Mouse (Mus musculus): ENCODE data around the gene Coq2.

Coq2 gene

DNA sequence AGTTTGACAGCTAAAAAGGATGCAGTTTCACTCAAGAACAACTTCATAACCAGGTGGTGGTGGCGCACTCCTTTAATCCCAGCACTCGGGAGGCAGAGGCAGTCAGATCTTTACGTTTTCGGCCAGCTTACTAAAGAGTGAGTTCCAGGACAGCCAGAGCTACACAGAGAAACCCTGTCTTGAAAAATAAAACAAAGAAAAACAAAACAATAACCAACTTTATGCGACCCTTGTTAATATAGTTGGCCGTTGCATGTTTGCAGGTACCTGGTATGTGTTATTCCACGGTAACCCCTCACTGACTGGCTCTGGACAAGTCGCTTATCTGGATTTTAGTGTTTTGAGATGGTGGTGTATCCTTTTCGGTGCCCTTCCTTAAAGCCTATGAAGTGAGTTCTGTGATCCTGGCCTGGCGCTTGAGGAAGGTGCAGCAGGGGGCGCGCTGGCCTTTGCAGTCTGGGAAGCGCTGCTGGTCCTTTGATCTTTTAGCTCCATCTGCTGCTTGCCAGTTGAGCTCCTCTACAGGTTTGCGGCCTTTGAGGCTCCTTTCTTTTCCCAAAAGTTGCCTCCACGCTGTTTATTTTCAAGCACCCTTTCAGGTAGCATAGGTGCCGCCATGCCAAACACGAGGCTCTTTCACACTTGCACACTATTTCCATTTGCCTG lies at the start of gene Coq2:
Gene Coq2, minus strand, starts transcription at position 430 of the 666 bp plus-strand sequence.
- DNase-seq: peak; percentile 79

DNA sequence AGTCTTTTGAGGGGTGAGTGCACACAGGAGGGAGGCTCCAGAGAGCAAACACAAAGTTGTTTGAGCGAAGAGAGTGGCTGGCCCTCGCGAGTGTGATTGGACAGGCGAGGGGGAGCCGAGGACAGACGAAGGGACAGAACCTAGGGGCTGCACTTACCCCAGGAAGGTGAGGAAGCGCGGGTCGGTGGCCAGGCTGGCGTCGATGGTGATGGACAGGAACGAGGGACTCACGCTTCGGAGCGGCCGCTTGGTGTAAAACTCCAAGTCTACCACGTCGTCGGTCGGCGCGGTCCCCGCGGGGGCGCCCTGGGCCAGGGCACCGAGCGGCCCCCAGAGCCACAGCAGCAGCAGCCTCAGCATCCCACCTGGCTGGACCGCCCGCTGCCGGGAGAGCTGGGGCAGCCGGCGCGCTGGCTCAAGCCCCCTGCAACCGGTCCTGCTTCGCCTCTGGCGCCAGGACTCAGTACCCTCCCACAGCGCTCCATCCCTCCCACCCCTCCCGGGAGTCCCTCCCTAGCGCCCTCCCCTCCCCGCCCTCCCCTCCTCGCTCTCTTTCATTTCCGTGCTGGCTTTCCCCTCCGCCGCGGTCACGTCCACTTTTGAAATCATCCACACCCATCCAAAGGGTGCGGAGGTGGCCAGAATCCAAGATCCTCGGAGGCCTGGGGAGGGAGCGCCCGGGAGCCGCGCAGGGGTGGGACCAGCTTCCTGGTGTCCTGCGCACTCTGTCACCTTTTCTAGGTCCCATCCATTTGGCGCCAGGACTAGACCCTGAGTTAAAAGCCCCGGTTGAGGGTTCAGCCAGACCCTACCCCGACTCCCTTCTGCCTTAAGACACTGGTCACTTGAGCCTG lies 44.5 kb upstream of the Coq2 start, which contains the start of gene Hpse:
Gene Hpse, minus strand, starts transcription at position 482 of the 854 bp plus-strand sequence.
- DNase-seq: no peak

DNA sequence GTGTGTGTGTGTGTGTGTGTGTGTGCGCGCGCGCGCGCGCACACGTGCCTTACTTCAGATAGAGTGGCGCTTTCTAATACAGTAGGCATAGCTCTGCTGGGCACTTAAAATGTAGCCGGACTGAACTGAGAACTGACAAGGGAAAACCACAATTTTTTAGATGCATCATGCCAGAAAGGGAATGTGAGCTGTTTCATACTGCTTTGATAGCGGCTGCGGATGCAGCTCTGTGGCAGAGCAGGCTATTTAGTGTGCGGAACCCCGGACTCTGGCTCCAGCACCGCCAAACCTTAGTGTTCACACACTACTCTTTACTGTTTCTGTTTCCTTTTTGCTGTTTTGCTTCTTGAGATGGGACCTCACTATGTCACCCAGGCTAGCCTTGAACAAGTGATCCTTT lies 41.8 kb upstream of the Coq2 start:
- no peak for DNase-seq

DNA sequence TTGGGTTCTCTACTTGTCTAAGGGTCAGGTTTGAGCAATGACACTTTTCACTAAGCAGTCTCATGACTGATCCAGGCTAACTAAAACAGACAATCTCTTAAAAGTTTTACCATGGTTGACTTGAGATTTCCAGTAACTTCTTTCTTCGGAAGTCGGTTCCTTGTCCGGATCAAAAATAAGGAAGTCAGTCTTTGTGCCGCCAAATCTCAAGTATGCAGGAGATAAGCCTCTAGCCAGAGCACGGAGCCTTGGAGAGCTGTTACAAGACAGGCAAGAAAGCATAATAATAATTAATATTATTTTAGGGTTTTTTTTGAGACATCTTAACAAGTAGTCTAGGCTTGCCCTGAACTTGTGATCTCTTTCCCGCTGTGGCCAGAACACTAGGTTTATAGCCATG lies 36.3 kb upstream of the Coq2 start:
- DNase-seq: no peak

DNA sequence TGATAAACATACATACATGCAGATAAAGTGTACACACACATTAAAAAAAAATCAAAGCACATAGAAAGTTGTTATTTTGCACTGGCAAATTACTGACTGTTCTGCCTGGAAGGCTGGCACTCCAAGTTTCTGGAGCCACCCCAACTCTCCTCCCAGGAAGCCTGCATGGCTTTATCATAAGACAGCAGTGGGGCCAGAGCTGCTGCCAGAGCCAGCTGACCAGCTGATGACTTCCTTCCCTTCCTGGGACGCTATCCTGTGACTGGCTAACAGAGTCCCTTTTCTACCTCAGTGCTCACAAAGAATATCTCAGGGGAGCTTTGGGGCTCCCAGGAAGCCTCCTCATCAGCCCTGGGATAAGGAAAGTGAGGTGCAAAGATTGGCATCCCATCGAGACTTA lies 35.1 kb upstream of the Coq2 start:
- no peak for DNase-seq

DNA sequence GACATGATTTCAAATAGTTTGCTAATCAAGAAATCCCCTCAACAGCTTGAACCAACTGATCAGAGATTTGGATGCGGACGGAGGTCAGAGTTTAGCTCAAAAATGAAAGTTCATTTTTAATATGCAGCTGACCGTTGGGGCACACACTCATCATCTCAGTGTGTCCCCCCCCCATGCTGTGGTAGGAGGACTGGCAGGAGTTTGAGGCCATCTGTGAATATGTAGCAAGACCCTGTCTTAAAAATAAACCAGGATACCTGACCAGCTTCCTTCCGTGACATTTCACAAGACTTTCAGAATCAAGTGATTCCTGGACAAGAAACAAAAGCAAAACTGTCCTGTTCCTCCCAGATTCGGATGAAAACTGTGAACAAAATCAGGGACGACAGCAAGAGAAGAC lies 34.1 kb upstream of the Coq2 start:
- no peak for DNase-seq

DNA sequence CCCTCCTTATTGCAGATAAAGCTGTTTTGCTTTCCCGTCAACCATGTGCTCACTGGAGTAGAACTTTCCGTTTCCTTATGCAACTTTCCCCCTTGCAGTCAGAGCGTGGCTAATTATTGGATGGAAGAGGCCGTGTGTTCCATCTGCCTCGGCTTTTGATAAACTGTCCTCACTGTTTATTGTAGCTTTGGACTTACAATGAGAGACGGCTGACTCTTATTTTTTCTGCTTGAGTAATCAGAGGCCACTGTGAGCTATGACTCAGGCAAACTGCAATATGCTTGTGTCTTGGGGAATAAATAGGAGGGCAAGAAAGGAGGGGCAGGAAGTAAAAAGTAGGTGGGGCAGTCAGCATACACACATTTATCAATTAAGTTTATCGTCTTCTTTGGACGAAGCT lies 31.7 kb upstream of the Coq2 start:
- no peak for DNase-seq

DNA sequence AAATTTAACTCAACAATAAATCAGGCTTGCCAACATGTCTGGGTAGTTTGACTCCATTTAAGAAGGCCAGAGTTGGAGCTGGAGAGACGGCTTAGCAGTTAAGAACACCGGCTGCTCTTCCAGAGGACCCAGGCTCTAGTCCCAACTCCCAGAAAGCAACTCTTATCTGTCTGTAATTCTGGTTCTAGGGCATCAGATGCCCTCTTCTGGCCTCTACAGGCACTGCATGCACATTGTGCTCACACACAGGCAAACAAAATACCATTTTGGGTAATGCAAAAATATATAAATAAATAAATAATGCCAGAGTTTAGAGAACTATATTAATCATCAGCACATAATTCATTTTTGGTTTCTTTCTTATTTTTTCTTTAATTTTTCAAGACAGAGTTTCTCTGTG lies 29.3 kb upstream of the Coq2 start:
- no peak for DNase-seq

DNA sequence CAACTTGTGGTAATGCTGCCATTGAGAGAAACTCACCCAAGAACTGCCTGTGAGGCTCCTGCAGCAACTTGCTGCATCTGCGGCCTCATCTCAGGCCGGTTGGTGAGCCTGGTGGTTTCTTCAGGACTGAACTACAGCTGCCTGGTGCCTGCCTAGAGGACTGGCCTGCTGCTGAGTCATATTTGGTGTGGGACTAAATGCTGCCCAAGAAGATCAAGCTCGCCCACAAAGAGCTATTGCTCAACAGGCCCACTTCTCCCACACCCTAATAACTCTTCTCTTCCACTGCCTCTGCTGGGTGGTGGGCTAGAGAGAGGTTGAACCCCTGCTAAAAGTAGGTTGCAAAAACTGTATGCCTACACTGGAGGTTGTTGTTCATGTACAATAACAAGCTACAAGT lies 27.4 kb upstream of the Coq2 start:
- DNase-seq: no peak

DNA sequence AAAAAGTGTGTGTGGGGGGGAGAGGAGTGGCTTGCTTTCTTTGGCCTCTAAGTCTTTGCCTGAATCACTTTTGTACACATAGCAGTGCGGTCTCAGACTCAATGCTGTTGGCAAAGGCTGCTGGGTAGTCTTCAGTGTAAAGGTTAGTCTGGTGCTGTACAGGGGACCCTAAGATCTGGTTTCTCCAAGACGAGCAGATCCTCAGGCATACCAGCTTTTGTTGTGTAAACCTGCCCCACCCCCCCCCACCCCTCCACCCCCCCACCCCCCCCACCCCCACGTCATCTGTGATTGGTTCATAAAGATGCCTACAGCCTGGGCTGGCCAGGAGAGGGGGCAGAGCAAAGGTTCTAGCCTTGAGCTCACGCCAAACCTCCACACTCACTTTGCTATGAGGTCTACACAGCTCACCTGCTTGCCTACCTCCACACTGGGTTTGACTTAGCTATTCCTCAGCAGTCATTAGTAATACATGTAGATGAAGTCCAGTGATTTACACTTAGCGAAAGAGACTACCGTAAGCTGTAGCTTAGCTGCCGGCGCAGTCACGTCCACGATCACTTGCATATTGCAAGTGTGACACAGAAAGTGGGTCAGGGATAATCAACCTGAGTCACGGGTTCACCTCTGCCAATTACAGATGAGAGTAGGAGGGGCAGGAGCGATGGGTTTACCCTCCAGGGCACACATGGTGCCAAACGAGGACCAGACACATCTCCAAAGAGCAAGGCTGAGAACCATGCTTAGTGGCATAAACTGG lies 26.1 kb upstream of the Coq2 start:
- no peak for DNase-seq

DNA sequence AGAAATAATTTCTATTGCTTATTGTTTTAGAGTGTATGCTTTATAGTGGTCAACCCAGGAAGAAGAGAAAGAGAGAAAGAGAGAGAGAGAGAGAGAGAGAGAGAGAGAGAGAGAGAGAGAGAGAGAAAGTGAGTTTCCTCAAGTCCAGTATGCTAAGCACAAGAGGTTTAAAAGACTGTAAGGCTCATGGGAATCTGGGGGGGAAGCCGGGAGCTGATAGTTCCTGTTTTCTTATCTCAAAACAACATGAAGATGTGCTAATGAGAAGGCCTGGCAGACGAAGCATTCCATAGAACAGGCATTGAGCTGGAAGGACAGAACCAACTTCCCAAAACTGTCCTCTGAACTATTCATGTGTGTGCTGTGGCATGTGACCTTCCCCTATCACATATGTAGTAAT lies 22.9 kb upstream of the Coq2 start:
- no peak for DNase-seq

DNA sequence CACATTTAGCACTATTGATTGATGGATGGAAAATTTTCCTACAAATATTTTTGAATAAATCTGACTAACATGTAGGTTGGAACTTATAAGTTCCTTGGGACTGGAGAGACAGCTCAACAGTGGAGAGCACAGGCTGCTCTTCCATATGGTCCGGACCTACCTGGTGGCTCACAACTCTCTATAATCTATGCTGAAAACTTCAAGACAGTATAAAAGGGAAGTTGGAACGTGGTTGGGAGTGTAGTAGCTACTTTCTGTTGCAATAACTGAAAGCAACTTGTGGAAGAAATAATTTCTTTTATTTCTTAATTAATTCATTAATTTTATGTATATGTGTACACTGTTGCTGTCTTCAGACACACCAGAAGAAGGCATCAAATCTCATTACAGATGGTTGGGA lies 22.5 kb upstream of the Coq2 start:
- DNase-seq: no peak

DNA sequence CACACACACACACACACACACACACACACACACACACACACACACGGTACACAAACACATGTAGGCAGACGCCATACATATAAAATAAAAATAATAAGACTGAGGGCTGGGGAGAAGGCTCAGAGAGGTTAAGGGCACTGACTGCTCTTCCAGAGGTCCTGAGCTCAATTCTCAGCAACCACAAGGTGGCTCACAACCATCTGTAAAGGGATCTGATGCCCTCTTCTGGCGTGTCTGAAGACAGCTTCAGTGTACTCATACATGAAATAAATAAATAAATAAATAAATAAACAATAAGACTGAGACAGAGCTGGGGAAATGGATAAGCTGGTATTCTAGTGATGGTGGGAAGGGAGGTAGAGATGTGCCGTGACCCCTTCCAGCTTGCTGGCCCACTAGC lies 10.7 kb upstream of the Coq2 start:
- DNase-seq: no peak

DNA sequence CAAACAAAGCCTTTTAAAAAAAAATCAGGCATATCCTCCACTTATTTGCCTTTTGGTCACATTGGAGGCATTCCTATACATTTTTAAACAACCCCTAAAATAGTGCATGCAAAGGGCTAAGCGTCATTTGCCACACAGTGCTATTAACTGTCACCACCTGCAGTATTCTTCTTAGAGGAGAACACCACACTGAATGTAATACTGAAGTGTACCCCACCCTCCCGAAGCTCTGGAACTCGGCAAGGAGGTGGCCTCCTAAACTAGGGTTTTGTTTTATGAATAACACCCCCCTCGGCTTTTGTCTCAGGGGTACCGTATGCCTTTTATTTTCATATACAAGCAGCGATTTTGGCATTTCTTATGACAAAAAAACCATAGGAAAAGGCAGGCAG lies 5.6 kb upstream of the Coq2 start:
- no peak for DNase-seq

DNA sequence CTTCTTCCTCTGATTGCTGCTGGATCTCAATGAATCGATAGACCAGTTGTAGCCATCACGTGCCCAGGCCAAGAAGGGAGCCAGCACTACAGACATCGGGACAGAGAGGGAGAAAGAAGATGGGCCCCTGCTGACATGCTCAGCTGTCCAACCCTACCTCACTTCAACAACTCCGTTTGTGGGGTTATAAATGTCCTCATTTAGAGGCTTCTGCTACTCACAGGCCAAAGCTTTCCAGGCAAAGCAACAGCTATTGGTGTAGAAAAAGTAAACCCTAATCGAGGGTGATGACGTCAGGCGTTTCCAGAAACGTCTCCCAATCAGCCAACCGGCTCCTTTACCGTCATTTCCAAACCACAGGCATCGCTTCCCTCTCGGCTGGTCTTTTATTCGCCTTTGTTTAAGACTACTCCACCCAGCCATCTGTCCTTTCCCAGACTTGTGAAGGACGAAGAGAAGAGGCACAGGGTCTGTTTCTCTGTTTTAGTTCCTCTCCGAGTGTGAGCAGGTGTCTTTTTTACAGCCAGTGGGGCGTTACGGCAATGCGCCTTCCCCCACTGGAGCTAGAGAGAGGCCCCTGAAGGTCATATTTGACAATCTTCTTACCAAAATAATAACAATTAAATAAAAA lies 5.1 kb upstream of the Coq2 start:
- no peak for DNase-seq

DNA sequence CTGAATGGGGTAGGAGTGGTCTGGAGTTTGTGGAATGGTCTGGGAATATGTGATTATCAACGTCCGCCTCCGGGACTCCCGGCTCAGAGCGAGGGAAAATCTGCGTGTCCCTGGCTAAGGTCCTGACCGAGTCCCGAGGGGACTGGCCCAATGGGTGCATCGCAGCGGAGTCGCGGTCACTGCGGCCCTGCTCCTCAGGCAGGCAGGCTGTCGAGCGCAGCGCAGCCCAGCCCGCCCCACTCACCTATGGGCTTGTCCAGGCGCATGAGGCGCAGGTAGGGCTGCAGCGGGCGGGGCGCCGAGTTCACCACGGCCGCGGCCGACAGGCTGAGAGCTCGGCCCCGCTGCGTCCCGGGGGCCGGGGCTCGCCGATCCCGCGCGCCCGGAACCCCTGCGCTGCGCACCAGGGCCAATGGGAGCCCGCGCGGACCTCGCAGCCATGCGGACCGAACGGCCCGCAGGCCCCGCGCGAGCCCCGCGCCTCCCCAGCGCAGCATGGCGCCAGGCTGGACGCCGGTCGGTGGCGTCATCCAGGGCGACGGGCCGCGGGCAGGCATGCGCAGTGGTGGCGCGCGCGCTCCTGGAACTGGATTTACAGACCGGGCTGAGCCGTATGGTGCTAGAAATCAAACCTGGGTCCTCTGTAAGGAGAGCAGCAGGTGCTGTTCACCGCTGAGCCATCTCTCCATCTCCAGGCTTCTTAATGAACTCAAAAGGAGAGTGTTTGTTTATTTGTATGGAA lies 1.0 kb downstream of the Coq2 start:
- DNase-seq: peak; percentile 82

DNA sequence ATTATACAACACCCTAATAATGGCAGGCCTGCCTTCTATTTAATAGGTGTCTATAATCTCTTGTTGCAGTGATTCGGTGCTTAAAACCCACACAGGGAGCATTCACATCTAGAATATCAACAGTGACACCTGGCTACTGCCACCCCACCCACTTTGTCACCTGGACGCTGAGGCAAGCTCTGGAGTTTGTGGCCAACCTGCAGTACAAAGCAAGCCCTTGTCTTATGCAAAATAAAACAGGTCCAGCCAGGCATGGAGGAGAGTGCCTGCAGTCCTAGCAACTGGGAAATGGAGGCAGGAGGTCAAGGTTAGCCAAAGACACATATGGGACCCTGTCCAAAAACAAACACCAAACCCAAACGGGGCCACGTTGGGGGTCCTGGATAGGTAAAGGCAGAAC lies 2.5 kb downstream of the Coq2 start:
- no peak for DNase-seq

DNA sequence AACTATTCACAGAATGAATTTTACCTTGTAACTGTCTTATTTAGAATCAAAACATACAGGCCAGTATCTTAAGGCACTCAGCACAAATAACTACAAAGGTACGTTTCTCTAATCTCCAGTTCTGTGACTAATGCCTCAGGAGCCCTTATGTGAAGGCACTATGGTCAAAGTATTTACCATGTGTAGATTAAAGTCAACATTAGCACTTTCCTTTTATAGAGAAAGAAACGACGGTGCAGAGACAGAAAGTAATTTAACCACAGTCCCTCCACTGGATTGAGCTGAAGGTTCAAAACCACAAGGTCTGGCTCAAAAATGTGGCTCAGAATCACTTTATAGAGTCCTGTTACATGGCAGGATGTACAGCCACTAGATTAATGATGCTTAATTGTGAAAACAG lies 3.0 kb downstream of the Coq2 start:
- DNase-seq: no peak

DNA sequence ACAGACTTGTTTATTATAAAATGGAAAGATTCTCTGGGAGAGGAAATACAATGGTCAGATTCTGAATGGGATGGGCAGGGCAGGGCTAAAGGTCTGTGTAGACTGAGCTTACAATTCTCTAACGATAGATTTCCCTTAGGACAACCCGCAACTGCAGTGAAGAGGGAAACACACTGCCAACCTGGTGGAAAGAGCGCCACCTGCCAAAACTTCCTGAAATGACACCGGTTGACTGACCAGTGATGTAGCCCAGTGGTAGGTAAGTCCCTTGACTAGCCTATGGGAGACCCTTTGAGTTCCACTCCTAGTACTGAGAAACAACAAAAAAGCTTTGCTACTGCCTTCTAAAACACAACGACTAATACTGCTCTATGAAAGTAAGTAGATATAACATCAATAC lies 3.5 kb downstream of the Coq2 start:
- no peak for DNase-seq

DNA sequence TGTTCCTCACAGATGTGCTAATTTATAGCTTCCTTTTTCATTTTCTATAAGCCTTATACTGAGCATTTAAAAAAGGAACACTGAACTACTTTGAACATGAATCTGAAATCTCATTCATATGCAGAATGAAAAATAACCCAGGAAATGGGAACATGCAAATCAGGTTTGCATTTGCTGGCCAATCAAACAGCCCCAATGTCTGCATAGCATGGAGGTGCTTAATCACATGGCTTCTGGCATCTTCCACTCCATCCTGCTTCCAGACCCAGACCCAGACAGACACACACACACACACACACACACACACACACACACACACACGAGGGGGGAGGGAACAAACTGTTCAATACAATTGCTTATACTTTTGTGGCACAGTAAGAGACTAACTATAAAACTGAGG lies 8.0 kb downstream of the Coq2 start:
- DNase-seq: no peak

DNA sequence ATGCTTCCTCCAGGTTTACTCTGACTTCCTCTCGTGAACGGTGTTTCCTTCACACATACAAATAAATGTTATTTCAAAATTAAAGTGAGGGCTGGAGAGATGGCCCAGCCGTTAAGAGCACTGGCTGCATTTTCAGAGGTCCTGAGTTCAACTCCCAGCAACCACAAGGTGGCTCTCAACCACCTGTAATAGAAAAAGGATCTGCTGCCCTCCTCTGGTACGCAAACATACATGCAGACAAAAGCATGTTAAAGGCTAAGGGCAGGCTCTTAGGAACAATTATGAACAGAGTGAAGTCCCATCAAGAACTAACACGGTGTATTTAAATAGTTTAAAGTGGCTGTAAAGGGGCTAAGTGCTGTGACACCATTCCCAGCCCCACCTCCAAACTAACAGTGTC lies 11.1 kb downstream of the Coq2 start:
- DNase-seq: no peak

DNA sequence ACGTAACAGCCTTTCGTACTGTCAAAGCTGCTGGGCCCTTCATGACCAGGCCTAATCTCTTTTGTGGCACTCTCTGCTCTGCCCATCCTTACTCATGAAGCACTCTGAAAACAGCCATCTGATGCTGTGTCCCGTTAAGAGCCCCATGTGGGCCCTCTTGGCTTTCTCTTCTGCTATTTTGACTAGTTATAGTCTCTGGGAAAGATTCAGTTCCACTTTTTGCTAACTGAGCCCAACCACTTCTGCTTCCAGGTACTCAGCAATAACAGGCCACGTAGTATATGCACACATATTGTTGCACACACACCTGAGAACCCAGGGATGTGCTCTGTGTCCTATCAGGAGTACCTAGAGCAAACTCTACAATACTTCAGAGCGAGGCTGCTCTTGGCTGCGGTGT lies 11.9 kb downstream of the Coq2 start:
- peak; percentile 59 for DNase-seq

DNA sequence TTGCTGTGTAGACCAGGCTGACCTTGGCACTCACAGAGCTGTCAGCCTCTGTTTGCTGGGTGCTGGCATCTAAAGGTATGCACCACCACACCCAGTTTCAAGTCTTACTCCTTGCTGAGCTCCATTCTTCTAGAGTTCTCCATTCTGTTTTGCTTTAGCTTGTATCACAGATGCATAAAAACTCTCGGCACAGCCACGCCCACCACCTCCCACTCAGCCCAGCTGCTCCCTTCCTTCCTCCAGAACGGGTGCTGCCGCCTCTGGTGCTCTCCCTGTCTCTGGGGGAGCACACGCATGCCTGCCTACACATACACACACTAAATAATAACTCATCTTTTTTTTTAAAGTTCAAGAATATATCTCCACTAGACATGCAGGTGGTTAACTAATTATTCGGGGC lies 16.5 kb downstream of the Coq2 start:
- peak; percentile 77 for DNase-seq

Data from layer of hippocampus, adult 9-11 months (tissue).